Mouse (Mus musculus): ENCODE measurements around the gene Gm10134. TPM values are rescaled to one million over a fixed set of nuclear protein-coding genes. Genes with fewer than 3 reads are reported as not detected.

Gm10134 gene
- polyA plus RNA-seq, 1 experiment from 2014 or later, result 7.4 TPM

GRCm38 (mm10) chr2:28534436-28535262, 28.8 kb downstream of the Gm10134 start:
- Histone ChIP-seq H3K27ac (ENCODE audit: low read length) (peak overlapping the region; percentile 90), H3K9ac (ENCODE audit: low read length) (peak overlapping the region; percentile 84), H3K4me1 (ENCODE audit: control insufficient read depth, insufficient read depth, low read length) (peaks cover 77% of the 10 kb centered on the region), H3K4me2 (ENCODE audit: low read depth, low read length) (peak overlapping the region; percentile 88), H3K36me3 (ENCODE audit: control insufficient read depth, insufficient read depth, low read length) (no peaks in the 10 kb centered on the region), H3K4me3 (replicated peaks; ENCODE audit: low read length) (peak overlapping the region; percentile 73), H3K27me3 (ENCODE audit: control insufficient read depth, insufficient read depth, low read length) (no peaks in the 10 kb centered on the region), H3K9me3 (replicated peaks; ENCODE audit: control insufficient read depth, low read length) (no peaks in the 10 kb centered on the region)
- WGBS, result 38% methylated on average over 11 of the region's 11 CpGs
- 0 out of 2 replicates have a peak, but pooled peaks have one; percentile 18 for ATAC-seq (ENCODE audit: insufficient read depth, low FRiP score)

GRCm38 (mm10) chr2:28535263-28535540, 29.3 kb downstream of the Gm10134 start:
- Histone ChIP-seq H3K36me3 (ENCODE audit: control insufficient read depth, insufficient read depth, low read length) (no peaks in the 10 kb centered on the region), H3K4me3 (replicated peaks; ENCODE audit: low read length) (peak overlapping the region; percentile 73), H3K9ac (ENCODE audit: low read length) (peak overlapping the region; percentile 84), H3K27me3 (ENCODE audit: control insufficient read depth, insufficient read depth, low read length) (no peaks in the 10 kb centered on the region), H3K27ac (ENCODE audit: low read length) (peak overlapping the region; percentile 90), H3K4me1 (ENCODE audit: control insufficient read depth, insufficient read depth, low read length) (peaks cover 80% of the 10 kb centered on the region), H3K4me2 (ENCODE audit: low read depth, low read length) (peak overlapping the region; percentile 88), H3K9me3 (replicated peaks; ENCODE audit: control insufficient read depth, low read length) (no peaks in the 10 kb centered on the region)
- no peak for ATAC-seq (ENCODE audit: insufficient read depth, low FRiP score)
- 37% methylated on average over 4 of the region's 4 CpGs for WGBS

GRCm38 (mm10) chr2:28535650-28536049, 29.8 kb downstream of the Gm10134 start:
- 43% methylated on average over 7 of the region's 7 CpGs for WGBS
- H3K27me3 ChIP-seq (ENCODE audit: control insufficient read depth, insufficient read depth, low read length), result no peaks in the 10 kb centered on the region
- no peaks in the 10 kb centered on the region for H3K9me3 ChIP-seq (replicated peaks; ENCODE audit: control insufficient read depth, low read length)
- H3K27ac ChIP-seq (ENCODE audit: low read length), result peak overlapping the region; percentile 90
- no peak for ATAC-seq (ENCODE audit: insufficient read depth, low FRiP score)
- H3K36me3 ChIP-seq (ENCODE audit: control insufficient read depth, insufficient read depth, low read length), result no peaks in the 10 kb centered on the region
- H3K4me2 ChIP-seq (ENCODE audit: low read depth, low read length), result peak overlapping the region; percentile 88
- peak overlapping the region; percentile 84 for H3K9ac ChIP-seq (ENCODE audit: low read length)
- H3K4me3 ChIP-seq (replicated peaks; ENCODE audit: low read length), result peak overlapping the region; percentile 73; the same call in 1 of the 2 replicates
- H3K4me1 ChIP-seq (ENCODE audit: control insufficient read depth, insufficient read depth, low read length), result peaks cover 81% of the 10 kb centered on the region

- Histone ChIP-seq H3K4me3 (replicated peaks; ENCODE audit: low read length) (no peak overlapping the region), H3K4me2 (ENCODE audit: low read depth, low read length) (peak overlapping the region; percentile 88; the same call in 1 of the 2 replicates)
Observed at GRCm38 (mm10) chr2:28536166-28536565, 30.3 kb downstream of the Gm10134 start.

GRCm38 (mm10) chr2:28536766-28537633, 31.1 kb downstream of the Gm10134 start:
- H3K27me3 ChIP-seq (ENCODE audit: control insufficient read depth, insufficient read depth, low read length), result no peaks in the 10 kb centered on the region
- no peak for ATAC-seq (ENCODE audit: insufficient read depth, low FRiP score)
- H3K9ac ChIP-seq (ENCODE audit: low read length), result 0 out of 2 replicates have a peak overlapping the region, but pooled peaks have one; percentile 11
- no peak overlapping the region for H3K4me3 ChIP-seq (replicated peaks; ENCODE audit: low read length)
- H3K36me3 ChIP-seq (ENCODE audit: control insufficient read depth, insufficient read depth, low read length), result 0 out of 2 replicates have a peak, but pooled peaks cover 2% of the 10 kb centered on the region
- peaks cover 83% of the 10 kb centered on the region for H3K4me1 ChIP-seq (ENCODE audit: control insufficient read depth, insufficient read depth, low read length)
- H3K4me2 ChIP-seq (ENCODE audit: low read depth, low read length), result no peak overlapping the region
- 75% methylated on average over 11 of the region's 11 CpGs for WGBS
- peak overlapping the region; percentile 90 for H3K27ac ChIP-seq (ENCODE audit: low read length)
- no peaks in the 10 kb centered on the region for H3K9me3 ChIP-seq (replicated peaks; ENCODE audit: control insufficient read depth, low read length)

More at GRCm38 (mm10) chr2:28536166-28536565, 30.3 kb downstream of the Gm10134 start:
- H3K9ac ChIP-seq (ENCODE audit: low read length), result peak overlapping the region; percentile 84; the same call in 1 of the 2 replicates
- H3K4me1 ChIP-seq (ENCODE audit: control insufficient read depth, insufficient read depth, low read length), result peaks cover 83% of the 10 kb centered on the region
- H3K36me3 ChIP-seq (ENCODE audit: control insufficient read depth, insufficient read depth, low read length), result no peaks in the 10 kb centered on the region
- no peaks in the 10 kb centered on the region for H3K9me3 ChIP-seq (replicated peaks; ENCODE audit: control insufficient read depth, low read length)
- 42% methylated on average over 4 of the region's 4 CpGs for WGBS
- H3K27ac ChIP-seq (ENCODE audit: low read length), result peak overlapping the region; percentile 90
- H3K27me3 ChIP-seq (ENCODE audit: control insufficient read depth, insufficient read depth, low read length), result no peaks in the 10 kb centered on the region
- no peak for ATAC-seq (ENCODE audit: insufficient read depth, low FRiP score)

- Histone ChIP-seq H3K9ac (ENCODE audit: low read length) (no peak overlapping the region), H3K4me3 (replicated peaks; ENCODE audit: low read length) (no peak overlapping the region), H3K4me2 (ENCODE audit: low read depth, low read length) (no peak overlapping the region), H3K9me3 (replicated peaks; ENCODE audit: control insufficient read depth, low read length) (no peaks in the 10 kb centered on the region), H3K27me3 (ENCODE audit: control insufficient read depth, insufficient read depth, low read length) (no peaks in the 10 kb centered on the region), H3K36me3 (ENCODE audit: control insufficient read depth, insufficient read depth, low read length) (0 out of 2 replicates have a peak, but pooled peaks cover 3% of the 10 kb centered on the region), H3K4me1 (ENCODE audit: control insufficient read depth, insufficient read depth, low read length) (peaks cover 77% of the 10 kb centered on the region), H3K27ac (ENCODE audit: low read length) (peak overlapping the region; percentile 90)
- no peak for ATAC-seq (ENCODE audit: insufficient read depth, low FRiP score)
- 36% methylated on average over 4 of the region's 4 CpGs for WGBS
Observed at GRCm38 (mm10) chr2:28537634-28537920, 31.7 kb downstream of the Gm10134 start.

- peak overlapping the region; percentile 55; the same call in 1 of the 2 replicates for H3K9ac ChIP-seq (ENCODE audit: low read length)
- no peaks in the 10 kb centered on the region for H3K27me3 ChIP-seq (ENCODE audit: control insufficient read depth, insufficient read depth, low read length)
- H3K36me3 ChIP-seq (ENCODE audit: control insufficient read depth, insufficient read depth, low read length), result peaks cover 5% of the 10 kb centered on the region; the same call in 1 of the 2 replicates
- peak overlapping the region; percentile 90 for H3K27ac ChIP-seq (ENCODE audit: low read length)
- peaks cover 71% of the 10 kb centered on the region for H3K4me1 ChIP-seq (ENCODE audit: control insufficient read depth, insufficient read depth, low read length)
- no peaks in the 10 kb centered on the region for H3K9me3 ChIP-seq (replicated peaks; ENCODE audit: control insufficient read depth, low read length)
- no peak for ATAC-seq (ENCODE audit: insufficient read depth, low FRiP score)
- WGBS, result 70% methylated on average over 8 of the region's 8 CpGs
- no peak overlapping the region for H3K4me3 ChIP-seq (replicated peaks; ENCODE audit: low read length)
- H3K4me2 ChIP-seq (ENCODE audit: low read depth, low read length), result no peak overlapping the region
Observed at GRCm38 (mm10) chr2:28537995-28538816, 32.3 kb downstream of the Gm10134 start.

- ATAC-seq (ENCODE audit: insufficient read depth, low FRiP score), result no peak
- H3K36me3 ChIP-seq (ENCODE audit: control insufficient read depth, insufficient read depth, low read length), result peaks cover 10% of the 10 kb centered on the region
- H3K9ac ChIP-seq (ENCODE audit: low read length), result peak overlapping the region; percentile 55
- no peaks in the 10 kb centered on the region for H3K9me3 ChIP-seq (replicated peaks; ENCODE audit: control insufficient read depth, low read length)
- WGBS, result 50% methylated on average over 1 of the region's 1 CpGs
- no peak overlapping the region; the same call in 1 of the 2 replicates for H3K4me2 ChIP-seq (ENCODE audit: low read depth, low read length)
- H3K4me1 ChIP-seq (ENCODE audit: control insufficient read depth, insufficient read depth, low read length), result peaks cover 68% of the 10 kb centered on the region
- peak overlapping the region; percentile 90 for H3K27ac ChIP-seq (ENCODE audit: low read length)
- H3K27me3 ChIP-seq (ENCODE audit: control insufficient read depth, insufficient read depth, low read length), result no peaks in the 10 kb centered on the region
- no peak overlapping the region for H3K4me3 ChIP-seq (replicated peaks; ENCODE audit: low read length)
Observed at GRCm38 (mm10) chr2:28538817-28539128, 32.9 kb downstream of the Gm10134 start.

Measured in stomach, embryonic 16.5 days (tissue).